Mouse (Mus musculus) myocyte (in vitro differentiated cells): ENCODE data around the gene Tbc1d13. TPM values are rescaled to one million over a fixed set of nuclear protein-coding genes. Genes with fewer than 3 reads are reported as not detected.
"Not testable (repeated sequence)": the region's sequence is repeated elsewhere in the genome, so short reads cannot be mapped to it uniquely, and the experiment has no call there.

Source experiments
- H3K27me3 ChIP-seq: one replicate; pipeline ENCODE4 v1.6.1; 2011; ENCODE audit not compliant: control insufficient read depth, insufficient read depth, insufficient read length
- H3K36me3 ChIP-seq: one replicate; pipeline ENCODE4 v1.6.1; 2011; ENCODE audit not compliant: control insufficient read depth, insufficient read depth
- H3K4me2 ChIP-seq: one replicate; pipeline ENCODE4 v1.6.1; 2011; ENCODE audit warnings: low read depth, control low read depth
- H3K4me3 ChIP-seq: one replicate; pipeline ENCODE4 v1.5.1; 2011; ENCODE audit warnings: mild to moderate bottlenecking, control low read depth, moderate library complexity
- H3K79me2 ChIP-seq: one replicate; pipeline ENCODE4 v1.6.1; 2011; ENCODE audit not compliant: control insufficient read depth, insufficient read depth
- H3ac ChIP-seq: one replicate; pipeline ENCODE4 v1.6.1; 2011; ENCODE audit not compliant: control insufficient read depth, insufficient read length
- CEBPB ChIP-seq: IDR thresholded peaks from 2 replicates; pipeline ENCODE4 v1.6.1; 2011; ENCODE audit warnings: mild to moderate bottlenecking, moderate library complexity; ENCODE audit not compliant: poor library complexity, insufficient read depth, severe bottlenecking
- E2F4 ChIP-seq: IDR thresholded peaks from one replicate; pipeline ENCODE4 v1.6.1; 2011; ENCODE audit warnings: mild to moderate bottlenecking, control low read depth, moderate library complexity; ENCODE audit not compliant: insufficient read depth
- MAX ChIP-seq: IDR thresholded peaks from one replicate; pipeline ENCODE4 v1.6.1; 2011; ENCODE audit warnings: low read depth, mild to moderate bottlenecking, control low read depth
- MYOD1 ChIP-seq, 3 experiments: IDR thresholded peaks; one replicate each; pipeline ENCODE4 v1.6.1; 2011; ENCODE audit warnings: control low read depth in 2 of 3, low read depth in 2 of 3, mild to moderate bottlenecking in 2 of 3, moderate library complexity in 1 of 3; ENCODE audit not compliant: insufficient read length in 2 of 3, control insufficient read depth in 1 of 3
- MYOG ChIP-seq, 3 experiments: IDR thresholded peaks; one replicate each; pipeline ENCODE4 v1.6.1; 2011; ENCODE audit warnings: control low read depth in 2 of 3, low read depth in 2 of 3, mild to moderate bottlenecking in 2 of 3; ENCODE audit not compliant: insufficient read length in 2 of 3, control insufficient read depth in 1 of 3, insufficient read depth in 1 of 3
- POLR2A ChIP-seq: IDR thresholded peaks from one replicate; pipeline ENCODE4 v1.6.1; 2011; ENCODE audit warnings: low read depth, mild to moderate bottlenecking, control low read depth, moderate library complexity; ENCODE audit not compliant: insufficient read length
- POLR2AphosphoS2 ChIP-seq: IDR thresholded peaks from one replicate; pipeline ENCODE4 v1.6.1; 2011; ENCODE audit warnings: low read depth, control low read depth; ENCODE audit not compliant: insufficient read length
- REST ChIP-seq: IDR thresholded peaks from one replicate; pipeline ENCODE4 v1.6.1; 2011; ENCODE audit warnings: mild to moderate bottlenecking, control low read depth, moderate library complexity; ENCODE audit not compliant: insufficient read depth, insufficient read length
- SRF ChIP-seq: IDR thresholded peaks from one replicate; pipeline ENCODE4 v1.6.1; 2011; ENCODE audit warnings: low read depth; ENCODE audit not compliant: control insufficient read depth, insufficient read length
- TCF12 ChIP-seq: IDR thresholded peaks from one replicate; pipeline ENCODE4 v1.6.1; 2011; ENCODE audit warnings: mild to moderate bottlenecking, control low read depth; ENCODE audit not compliant: poor library complexity, insufficient read depth, severe bottlenecking
- TCF3 ChIP-seq: IDR thresholded peaks from one replicate; pipeline ENCODE4 v1.6.1; 2011; ENCODE audit warnings: low read depth, control low read depth; ENCODE audit not compliant: insufficient read length
- USF1 ChIP-seq: IDR thresholded peaks from one replicate; pipeline ENCODE4 v1.6.1; 2011; ENCODE audit warnings: low read depth, mild to moderate bottlenecking, control low read depth, moderate library complexity
- polyA plus RNA-seq: library from polyadenylated mRNA; unstranded; fragments of >200 nt; fragmentation: generic; extraction: Trizol; gene quantifications from one replicate; pipeline ENCODE4 v1.2.1, GENCODE M21; 2012; ENCODE audit warnings: missing spikeins

The Tbc1d13 gene
- polyA plus RNA-seq, 1 experiment: 25.8 TPM

GRCm38 (mm10) chr2:30177700-30178675 is 44.4 kb downstream of the Tbc1d13 start, which contains the start of gene Spout1:
Gene Spout1 (minus strand): TSS chr2:30178459.
- H3K79me2 ChIP-seq: no peaks in the 10 kb centered on the region
- H3K4me2 ChIP-seq: peak within 1 kb of the TSS; percentile 77
- H3K4me3 ChIP-seq: peak within 1 kb of the TSS; percentile 43
- TF ChIP-seq SRF: peak; percentile 22
- TF ChIP-seq POLR2AphosphoS2: peak; percentile 83
- peak; percentile 88 for TF ChIP-seq POLR2A
- peak in 2 of 3 experiments; percentile 39 to 49 for TF ChIP-seq MYOG (IDR thresholded peaks at IDR 0.05; ENCODE audit: control insufficient read depth in 1 of 3, insufficient read depth in 1 of 3, insufficient read length in 2 of 3, low read depth in 2 of 3)
- TF ChIP-seq TCF3: no peak
- TF ChIP-seq MYOD1 (IDR thresholded peaks at IDR 0.05; ENCODE audit: control insufficient read depth in 1 of 3, insufficient read length in 2 of 3, low read depth in 2 of 3): no peak
- TF ChIP-seq MAX: peak; percentile 91
- no peaks in the 10 kb centered on the region for H3K27me3 ChIP-seq
- peaks cover 5% of the 10 kb centered on the region for H3K36me3 ChIP-seq
- peak within 1 kb of the TSS; percentile 4 for H3ac ChIP-seq

DNA sequence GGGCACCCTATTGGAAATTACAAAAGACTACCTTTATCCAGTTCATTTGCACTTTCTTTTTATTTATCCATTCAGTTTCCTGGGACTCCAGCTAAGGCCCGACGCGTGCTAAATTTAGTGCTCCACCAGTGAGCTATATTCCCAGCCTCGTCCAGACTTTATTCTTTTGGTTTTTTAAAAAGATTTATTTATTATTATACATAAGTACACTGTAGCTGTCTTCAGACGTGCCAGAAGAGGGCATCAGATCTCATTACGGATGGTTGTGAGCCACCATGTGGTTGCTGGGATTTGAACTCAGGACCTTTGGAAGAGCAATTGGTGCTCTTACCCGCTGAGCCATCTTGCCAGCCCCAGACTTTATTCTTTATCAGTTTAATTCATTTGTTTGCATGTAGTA is 45.2 kb downstream of the Tbc1d13 start:
- Histone ChIP-seq H3K4me2 (peak overlapping the region; percentile 61), H3ac (peak overlapping the region; percentile 4), H3K4me3 (peak overlapping the region; percentile 43)
- not testable (repeated sequence) for H3K36me3 ChIP-seq, H3K79me2 ChIP-seq, H3K27me3 ChIP-seq

DNA sequence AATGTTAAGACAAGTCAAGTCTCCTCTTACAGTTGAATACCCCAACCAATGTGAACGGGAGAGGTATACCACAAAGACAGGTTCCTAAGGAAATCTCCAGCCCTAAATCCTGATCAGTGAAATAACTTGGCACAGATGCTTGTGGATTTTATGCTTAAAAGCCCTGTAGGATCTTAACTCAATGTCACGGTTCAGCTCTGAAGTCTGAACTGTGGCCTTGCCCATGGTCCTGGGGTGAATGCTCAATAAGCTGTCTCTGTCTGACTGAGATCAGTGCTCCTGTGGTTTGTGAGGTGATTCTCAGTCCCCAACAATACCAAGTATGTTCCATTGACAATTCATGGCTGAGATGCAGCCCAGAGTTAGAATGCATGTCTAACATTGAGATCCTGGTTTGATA is 48.9 kb downstream of the Tbc1d13 start:
- no peaks in the 10 kb centered on the region for H3K36me3 ChIP-seq
- H3ac ChIP-seq: no peak overlapping the region
- no peaks in the 10 kb centered on the region for H3K79me2 ChIP-seq
- H3K4me2 ChIP-seq: no peak overlapping the region
- no peaks in the 10 kb centered on the region for H3K27me3 ChIP-seq
- TF ChIP-seq POLR2AphosphoS2 (no peak), E2F4 (no peak), TCF3 (no peak), USF1 (no peak), TCF12 (no peak), SRF (no peak), MYOD1 (IDR thresholded peaks at IDR 0.05; ENCODE audit: control insufficient read depth in 1 of 3, insufficient read length in 2 of 3, low read depth in 2 of 3) (no peak), CEBPB (no peak), MAX (no peak), POLR2A (no peak)
- H3K4me3 ChIP-seq: no peak overlapping the region

DNA sequence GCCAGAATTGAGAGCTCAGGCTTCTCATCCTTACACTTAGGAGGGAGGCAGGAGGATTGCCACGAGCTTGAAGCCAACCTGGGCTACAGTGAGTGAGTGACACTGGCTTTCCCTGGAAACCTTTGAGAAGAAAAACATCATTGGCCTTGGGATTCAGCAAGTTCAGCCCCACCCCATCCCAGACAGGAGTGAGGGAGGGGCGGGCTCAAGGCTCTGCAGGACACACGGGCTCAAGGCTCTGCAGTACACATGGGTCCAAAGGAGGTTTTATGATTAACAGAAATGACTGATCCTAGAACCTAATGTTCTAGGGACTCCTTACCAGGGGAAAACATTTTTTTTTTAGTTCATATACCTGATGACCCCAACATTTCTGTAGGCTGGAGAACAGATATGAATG is 50.2 kb downstream of the Tbc1d13 start:
- H3K27me3 ChIP-seq: no peaks in the 10 kb centered on the region
- no peak overlapping the region for H3ac ChIP-seq
- TF ChIP-seq TCF12 (no peak), MAX (no peak), CEBPB (no peak), POLR2A (no peak), TCF3 (no peak), E2F4 (no peak), POLR2AphosphoS2 (no peak), REST (no peak), MYOD1 (IDR thresholded peaks at IDR 0.05; ENCODE audit: control insufficient read depth in 1 of 3, insufficient read length in 2 of 3, low read depth in 2 of 3) (no peak), SRF (no peak), USF1 (no peak), MYOG (IDR thresholded peaks at IDR 0.05; ENCODE audit: control insufficient read depth in 1 of 3, insufficient read depth in 1 of 3, insufficient read length in 2 of 3, low read depth in 2 of 3) (no peak)
- H3K36me3 ChIP-seq: no peaks in the 10 kb centered on the region
- no peaks in the 10 kb centered on the region for H3K79me2 ChIP-seq
- no peak overlapping the region for H3K4me2 ChIP-seq
- no peak overlapping the region for H3K4me3 ChIP-seq

GRCm38 (mm10) chr2:30185276-30185675 is 51.7 kb downstream of the Tbc1d13 start:
- Histone ChIP-seq H3K4me2 (no peak overlapping the region), H3K79me2 (no peaks in the 10 kb centered on the region), H3K27me3 (no peaks in the 10 kb centered on the region), H3K36me3 (no peaks in the 10 kb centered on the region), H3ac (no peak overlapping the region), H3K4me3 (no peak overlapping the region)
- TF ChIP-seq E2F4 (no peak), TCF3 (no peak), POLR2AphosphoS2 (no peak)

DNA sequence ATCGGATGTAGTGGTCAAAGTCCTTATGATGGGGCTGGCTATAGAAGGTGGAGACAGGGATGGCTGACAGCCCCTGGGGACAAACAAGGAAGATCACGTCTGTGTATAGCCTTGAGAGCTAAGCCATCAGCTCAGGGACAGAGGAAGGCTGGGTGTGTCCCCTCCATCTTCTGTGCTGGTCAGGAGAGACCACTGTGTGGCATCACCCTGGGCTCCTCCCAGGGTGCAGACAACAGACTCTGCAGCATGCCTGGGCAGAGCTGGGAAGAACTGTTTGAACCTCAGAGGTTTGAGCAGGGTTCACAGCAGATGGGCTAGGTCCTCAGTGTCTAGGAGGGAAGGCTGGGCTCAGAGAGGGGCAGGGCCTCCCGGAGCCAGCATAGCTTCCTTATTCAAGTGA is 52.1 kb downstream of the Tbc1d13 start:
- Histone ChIP-seq H3K27me3 (no peaks in the 10 kb centered on the region), H3K4me3 (no peak overlapping the region), H3K79me2 (no peaks in the 10 kb centered on the region), H3K36me3 (no peaks in the 10 kb centered on the region), H3K4me2 (no peak overlapping the region), H3ac (no peak overlapping the region)
- TF ChIP-seq TCF3 (no peak), MYOD1 (IDR thresholded peaks at IDR 0.05; ENCODE audit: control insufficient read depth in 1 of 3, insufficient read length in 2 of 3, low read depth in 2 of 3) (no peak), CEBPB (no peak), MAX (no peak), E2F4 (no peak), POLR2AphosphoS2 (no peak)
